Mouse (Mus musculus) embryo, embryonic 11.5 days (tissue): ENCODE data around the gene Itprid2.

Source experiments
- DNase-seq: peaks from one replicate; pipeline ENCODE4 v3.0.0-alpha.2; 2012; ENCODE audit warnings: low read depth, low spot score

Gene Itprid2

DNA sequence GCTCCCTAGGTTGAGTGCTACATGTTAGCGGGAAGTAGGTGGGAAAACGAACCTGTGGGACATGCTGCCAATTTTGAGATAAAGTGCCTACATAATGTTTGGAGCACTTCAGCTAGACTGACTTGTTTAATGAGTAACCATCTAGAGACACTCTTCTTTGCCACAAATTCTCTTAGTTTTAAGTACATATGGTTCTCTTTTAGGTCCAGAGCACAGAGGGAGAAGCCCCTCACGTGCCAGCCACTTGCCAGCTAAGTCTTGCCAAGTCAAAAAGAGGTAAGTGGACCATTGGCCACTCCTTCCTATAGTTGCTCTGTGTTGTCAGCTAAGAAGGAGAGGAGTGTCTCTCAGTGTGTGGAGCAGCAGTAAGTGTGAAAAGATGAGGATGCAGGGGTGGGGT is 16.0 kb downstream of the Itprid2 start:
- no peak for DNase-seq

DNA sequence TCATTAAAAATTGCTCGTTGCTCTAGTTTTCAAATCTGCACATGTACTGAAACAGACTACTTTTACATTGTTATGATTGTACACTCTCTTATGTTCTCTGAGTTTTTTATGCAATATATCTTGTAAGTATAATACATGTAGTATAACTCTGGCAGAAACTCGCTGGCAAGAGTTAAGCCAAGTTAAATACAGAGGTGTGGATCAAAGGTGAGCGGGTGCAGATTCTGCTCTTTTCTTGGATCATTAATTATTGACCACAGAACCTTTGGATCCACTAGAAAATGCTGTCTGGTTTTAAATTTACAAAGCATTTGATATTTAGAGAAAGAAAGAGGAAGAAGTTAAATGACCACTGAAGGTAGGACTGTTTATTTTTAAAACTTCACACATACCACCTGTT is 16.5 kb downstream of the Itprid2 start:
- DNase-seq = no peak

DNA sequence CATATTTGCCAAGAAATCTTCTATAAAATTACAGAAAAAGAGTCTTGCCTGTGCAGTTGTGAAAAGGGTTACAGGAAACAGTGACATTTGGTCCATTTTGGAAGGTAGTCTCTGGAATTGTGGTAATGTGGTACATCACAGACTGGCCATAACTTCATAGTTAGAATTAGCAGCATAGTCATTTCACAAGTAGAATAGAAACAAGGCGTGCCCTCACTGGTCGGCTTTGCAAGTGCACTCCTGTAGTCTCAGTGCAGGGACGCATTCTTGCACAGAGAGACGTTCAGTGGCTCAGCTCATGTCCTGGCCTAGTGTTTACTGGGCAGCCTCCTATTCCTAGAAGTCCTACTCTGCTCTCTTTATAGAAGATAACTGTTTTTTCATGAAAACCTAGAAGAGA is 17.4 kb downstream of the Itprid2 start:
- DNase-seq = no peak

DNA sequence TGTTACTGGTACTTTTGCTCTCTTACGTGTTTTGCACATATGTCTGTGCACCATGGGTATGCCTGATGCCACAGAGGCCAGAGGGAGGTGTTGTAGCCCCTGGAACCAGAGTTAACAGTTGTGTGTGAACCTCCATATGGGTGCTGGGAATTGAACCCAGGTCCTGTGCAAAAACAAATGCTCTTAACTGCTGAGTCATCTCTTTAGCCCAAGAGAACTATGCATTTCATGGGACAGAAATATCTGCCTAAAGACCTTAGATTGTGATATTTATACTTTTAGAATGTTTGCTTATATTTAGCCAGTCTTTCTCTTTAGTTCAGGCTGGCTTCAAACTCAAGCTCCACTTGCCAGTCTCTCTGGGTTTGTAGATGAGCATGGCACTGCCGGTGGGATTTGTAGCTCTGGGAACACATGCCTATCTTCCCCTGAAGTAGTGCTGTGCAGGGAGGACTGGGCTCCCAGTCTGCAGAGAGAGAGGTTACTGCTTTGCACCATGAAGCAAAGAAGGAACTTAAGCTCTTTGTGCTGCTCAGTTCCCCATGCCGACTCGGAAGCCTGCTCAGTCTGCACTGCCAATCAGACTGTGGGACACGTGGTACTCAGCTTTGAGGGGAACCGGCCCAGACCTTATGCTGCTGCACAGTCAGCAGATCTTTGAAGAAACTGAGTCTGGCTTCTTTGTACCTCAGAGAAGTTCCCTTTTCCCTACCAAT is 18.1 kb downstream of the Itprid2 start:
- DNase-seq = no peak

DNA sequence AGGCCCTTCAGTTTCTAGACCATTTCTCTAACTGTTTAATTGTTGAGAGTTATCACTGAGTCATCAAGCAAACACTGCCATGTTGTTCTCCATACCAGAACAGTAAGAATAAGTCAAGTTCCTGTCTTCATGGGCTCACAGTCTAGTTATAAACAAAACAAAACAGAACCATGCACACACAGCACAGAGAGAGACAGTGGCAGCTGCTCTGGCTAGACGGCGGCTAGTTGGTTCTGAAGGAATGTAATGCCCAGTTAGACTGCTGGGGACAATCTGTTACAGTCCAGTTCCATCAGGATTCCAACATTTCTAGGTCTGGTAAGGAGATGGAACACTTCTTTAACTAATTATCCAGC is 18.6 kb downstream of the Itprid2 start:
- DNase-seq = no peak

DNA sequence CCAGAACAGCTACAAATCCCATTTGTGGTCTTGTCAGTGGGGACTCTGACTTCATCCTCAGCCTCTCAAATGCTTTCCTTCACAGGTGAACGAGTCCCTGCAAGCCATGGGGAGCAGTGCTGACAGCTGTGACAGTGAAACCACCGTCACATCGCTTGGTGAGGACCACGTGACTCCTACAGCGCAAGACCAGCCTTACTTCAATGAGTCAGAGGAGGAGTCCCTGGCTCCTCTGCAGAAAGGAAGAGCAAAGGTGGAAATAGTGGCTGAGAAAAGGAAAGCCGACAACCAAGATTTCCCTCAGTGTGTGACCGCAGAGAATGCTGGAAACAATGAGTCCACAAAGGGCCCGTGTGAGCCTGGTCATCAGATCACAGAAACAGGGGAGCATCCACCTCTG is 21.9 kb downstream of the Itprid2 start:
- no peak for DNase-seq

DNA sequence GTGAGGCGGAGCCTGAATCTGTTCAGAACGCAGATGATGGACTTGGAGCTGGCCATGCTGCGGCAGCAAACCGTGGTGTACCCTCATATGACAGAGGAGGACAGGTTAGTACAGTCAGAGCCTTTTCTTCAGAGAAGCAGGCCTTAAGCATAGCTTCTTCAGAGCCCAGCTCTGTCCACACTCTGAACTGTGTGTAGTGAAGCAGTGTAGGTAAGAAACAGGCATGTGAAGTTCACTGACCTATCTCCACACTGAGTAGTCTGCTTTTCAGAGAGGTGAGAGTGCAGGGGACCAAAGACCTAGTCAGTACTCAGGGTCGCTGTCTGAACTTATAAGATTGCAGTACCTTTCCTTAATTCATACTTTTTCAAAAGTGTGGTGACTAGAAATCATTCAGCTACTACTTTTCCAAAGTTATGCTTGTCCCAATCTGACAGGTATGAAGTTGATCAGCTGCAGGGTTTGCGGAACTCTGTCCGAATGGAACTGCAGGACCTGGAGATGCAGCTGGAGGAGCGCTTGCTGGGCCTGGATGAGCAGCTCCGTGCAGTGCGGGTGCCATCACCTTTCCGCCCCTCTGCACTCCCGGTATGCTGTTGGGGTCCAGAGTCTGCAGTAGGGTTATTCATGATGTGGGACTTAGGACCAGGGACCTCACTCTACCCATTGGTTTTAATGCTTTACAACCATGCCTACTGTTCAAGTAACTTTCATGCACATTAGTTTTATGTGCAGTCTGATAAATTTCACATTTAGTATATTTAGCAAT is 25.4 kb downstream of the Itprid2 start:
- DNase-seq = no peak

DNA sequence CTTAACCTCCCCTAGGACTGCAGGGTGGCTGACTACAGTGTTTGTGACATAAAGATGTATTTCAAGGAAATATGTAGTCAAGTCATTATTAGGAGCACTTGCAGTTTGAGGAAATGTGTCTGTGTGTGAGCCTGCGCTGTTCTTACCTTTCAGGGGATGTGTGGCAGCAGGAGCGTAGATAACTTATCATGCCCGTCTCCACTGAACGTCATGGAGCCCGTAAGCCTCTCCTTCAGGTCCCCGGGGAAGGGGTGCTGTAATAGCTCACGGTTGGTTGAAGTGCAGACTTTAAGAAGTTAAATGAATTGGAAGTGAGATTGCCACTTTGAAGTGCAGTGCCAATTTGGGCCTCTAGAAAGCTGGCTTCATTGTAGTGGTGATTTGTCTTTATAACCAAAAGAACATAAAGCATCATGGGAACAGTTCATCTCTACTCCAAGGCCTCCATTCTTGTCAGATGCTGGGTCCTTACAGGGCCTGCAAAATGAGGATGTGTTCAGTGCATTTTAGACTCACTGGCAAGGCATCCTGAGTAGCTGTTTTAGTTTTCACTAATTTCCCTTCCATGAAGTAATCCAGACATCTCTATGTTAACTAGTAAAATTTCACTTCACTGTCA is 26.4 kb downstream of the Itprid2 start:
- DNase-seq = no peak

DNA sequence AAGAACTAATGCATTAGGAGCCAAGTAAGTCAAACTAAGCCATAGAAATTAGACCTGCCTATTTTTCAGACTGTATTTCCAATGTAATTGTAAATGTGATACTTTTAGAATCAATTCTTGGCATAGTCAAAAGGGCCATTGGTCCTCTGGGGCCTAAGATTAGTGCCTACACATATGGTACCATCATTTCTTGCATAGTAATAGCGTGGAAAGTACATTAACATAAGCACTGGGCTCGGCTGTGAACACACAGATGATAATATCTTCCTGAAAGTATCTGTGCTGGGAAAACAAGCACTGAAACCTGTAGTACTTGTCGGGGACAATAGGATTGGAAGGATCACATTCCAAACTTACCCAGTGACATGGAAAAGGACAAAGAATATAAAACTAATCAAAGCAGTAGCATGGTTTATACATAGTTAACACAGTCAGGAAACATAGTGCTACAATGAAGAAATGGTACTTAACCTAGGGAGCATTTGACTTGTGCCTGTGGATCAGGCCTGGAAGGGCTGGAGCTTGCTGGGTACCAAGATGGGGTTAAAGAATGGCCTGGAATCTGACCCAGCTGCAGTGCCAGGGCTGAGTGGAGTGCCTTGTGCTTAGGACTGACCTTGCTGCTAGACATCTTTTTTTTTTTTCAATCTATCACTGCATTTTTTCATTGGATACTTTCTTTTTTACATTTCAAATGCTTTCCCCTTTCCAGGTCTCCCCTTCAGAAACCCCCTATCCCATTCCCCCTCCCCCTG is 29.6 kb downstream of the Itprid2 start:
- DNase-seq = no peak

DNA sequence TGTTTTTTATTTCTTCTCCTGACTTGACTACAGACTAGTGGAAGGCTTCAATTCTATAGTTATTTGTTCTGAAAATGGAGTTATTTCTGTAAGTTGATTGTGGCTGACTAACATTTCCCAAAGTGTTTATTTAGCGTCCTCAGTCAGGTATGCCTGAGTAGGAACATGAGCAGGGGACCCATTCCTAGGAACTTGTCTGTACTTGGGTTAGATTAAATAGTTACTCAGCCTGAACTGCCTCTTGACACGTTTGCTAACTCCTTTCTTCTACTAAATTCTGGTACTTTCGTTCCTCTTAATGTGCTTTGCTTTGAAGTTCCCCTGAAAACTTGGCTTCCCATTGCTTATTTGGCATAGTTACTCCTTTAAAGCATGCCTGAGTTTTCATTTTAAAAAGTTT is 30.3 kb downstream of the Itprid2 start:
- no peak for DNase-seq

DNA sequence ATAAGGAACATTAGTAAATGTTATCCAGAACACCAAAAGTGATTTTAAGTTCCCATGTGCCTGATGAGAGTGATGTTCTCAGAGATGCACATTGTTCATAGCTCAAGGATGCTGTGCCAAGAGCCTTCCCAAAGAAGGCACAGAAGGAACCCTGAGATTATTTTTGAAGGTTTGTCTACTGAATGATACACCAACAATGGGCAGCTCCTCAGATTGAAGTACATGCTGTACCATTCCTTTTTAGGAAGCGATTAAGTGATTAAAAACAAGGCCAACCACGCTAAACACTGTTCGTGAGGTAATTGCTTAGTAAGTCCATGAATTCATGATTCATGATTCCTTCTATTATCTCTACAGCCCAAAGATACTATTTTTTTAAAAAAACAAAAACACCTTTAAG is 40.1 kb downstream of the Itprid2 start:
- DNase-seq = no peak

DNA sequence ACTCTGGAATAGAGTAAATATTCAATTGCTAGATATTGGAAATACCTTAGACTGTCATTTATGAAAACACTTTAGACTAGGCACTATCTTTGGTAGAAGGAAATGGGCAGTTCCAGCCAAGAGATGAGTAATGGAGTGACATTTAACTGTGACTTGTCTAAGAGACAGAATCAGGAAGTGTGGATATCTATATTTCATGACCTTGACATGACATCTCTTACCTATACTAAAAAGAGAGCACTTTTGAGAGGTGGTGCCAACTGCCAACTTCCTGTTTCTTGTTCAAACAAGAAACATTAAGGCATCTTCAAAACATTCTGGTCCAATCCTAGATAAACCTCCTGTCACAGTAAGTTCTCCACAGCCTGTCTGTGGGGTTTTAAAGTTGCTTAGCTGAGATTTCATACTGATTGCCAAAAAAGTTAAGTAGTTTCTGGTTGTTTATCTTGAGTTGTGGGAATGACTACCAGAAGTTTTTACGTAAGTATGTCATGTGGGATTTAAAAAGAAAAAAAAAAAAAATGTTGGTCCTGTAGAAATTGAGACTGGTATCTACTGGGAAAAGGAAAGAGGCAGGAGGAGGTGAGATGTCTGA is 42.6 kb downstream of the Itprid2 start:
- no peak for DNase-seq

DNA sequence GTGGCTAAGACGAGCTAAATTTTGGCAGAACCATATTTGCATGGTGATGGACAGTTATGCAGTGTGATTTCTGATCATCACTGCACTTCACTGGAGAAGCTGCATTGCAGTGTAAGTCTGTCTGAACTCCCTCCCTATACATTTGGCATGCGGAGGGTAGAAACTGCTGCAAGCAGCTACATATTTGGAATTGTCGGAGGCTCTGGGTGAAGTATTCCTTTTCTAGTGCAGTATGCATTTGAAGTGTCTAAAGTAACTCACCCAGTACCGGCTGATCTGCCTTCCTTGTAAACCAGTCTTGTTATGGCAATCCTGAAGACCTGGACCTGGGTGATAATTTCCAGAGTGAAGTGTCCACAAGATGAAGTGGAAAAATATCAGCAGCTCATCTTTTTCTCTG is 46.5 kb downstream of the Itprid2 start:
- DNase-seq = no peak

DNA sequence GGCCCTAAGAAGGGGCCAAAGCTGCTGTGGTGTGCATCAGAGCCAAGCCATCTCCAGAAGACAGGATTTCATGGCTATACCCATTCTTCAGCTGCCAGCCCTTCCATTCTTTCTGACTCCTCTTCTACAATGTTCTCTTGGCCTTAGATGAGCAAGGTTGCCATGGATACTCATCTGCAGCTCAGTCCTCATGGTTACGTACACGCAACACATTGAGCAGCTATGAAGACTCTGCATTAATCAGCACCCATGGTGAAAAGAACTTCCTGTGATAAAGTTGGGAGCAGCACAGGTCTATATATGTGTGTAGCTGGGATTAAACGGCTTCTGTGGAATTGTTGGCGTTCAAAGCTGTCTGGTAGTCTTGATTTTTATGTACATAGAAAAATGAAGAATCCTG is 48.1 kb downstream of the Itprid2 start:
- DNase-seq = no peak

DNA sequence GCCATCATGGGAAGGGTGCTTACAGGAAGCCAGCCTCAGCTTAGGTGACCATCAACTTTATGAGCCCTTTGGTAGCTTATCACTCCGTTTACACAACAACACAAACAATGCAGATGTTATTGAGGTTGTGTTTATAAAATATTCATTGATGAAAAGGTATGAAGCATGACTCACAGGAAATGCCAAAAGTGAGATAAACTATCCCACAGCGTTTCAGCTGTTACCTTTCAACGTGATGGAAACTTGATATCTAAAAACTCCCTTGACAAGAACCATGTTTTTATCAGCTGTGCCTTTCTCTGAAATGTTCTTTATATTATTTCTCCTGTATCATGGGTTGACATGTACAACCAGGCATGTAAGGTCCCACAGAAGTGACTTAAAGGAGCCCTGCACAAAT is 55.7 kb downstream of the Itprid2 start:
- no peak for DNase-seq

DNA sequence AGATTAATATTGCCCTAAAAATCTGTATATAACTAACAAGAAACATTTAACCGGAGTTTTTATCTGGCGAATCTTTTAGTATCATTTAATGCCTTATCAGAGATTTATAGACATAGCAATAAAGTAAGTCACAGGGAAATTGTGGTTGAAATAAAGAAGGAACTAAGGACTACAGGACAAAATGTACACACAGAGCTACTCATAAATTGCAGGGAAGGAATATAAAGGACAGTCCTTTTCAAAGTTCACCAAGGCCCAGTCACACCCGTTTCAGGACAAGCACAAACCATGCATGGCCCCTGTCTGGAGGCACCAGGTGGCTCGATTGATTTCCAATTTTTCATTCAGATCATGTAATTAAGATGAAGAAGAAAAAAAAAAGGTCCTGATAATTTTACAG is 60.0 kb downstream of the Itprid2 start:
- no peak for DNase-seq

DNA sequence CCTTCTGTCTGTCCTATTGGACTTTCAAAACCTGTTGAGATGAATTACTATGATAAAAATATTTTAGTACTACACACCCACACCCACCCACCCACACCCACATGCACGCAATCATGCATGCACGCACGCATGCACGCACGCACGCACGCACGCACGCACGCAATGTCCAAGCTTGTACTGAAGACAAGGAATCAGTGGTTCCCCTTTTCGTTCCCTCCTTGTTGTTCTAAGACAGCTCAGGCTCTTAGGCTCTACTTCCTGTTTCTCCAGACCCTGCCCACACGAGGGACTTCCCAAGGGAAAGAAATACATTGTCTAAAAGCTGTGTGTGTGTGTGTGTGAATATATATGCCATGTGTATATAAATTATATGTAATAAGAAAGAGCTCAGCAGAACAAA is 60.8 kb downstream of the Itprid2 start:
- DNase-seq = no peak

DNA sequence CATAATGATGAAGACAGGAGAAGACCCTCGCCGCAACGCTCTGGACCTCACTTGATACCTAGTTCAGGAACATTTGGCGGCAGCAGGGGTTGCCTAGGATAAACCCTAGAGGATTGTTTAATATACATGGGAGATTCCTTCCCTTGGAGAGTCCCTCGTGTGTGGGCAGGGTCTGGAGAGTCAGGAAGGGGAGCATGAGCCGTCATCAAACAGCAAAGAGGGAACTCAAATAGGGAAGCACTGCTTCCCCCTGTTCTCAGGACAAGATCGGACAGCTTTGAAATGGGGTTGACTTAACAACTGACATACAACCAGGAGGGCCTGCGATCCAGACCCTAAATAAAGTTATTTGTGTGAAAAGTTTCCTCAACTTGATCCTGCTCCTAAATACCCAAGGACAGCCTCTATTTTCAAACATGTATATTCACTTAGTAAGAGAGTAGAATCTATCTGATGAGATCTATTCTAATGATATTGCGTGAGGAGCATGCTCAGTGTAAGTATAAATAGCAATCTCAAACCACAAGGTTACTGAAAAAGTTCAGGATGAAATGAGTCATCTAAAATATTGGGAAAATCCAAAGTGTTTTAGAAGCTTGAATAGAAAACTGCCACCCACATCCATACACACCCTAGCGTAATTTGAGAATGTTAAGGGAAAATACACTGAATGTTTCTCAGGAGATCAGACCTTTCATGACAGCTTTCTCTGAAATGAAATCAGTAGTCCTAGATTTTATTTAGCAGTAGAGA is 61.5 kb downstream of the Itprid2 start:
- no peak for DNase-seq

DNA sequence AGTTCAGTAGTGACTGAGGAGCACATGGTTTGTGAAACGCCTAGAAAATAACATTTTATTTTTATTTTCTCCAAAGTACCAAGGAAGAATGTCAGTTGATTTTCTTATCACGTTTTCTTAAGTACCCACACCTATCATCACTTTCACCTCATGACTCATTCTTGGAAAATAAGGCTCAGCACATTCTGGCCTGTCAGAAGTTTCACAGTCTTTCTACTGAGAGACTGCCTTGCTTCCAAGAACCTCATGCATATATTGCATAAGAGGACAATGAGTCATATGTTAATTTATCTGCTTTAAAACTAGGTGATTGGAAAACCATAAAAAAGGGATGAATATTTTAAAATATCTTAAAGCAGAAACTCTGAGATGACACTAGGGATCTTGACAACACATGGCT is 63.0 kb downstream of the Itprid2 start:
- no peak for DNase-seq

DNA sequence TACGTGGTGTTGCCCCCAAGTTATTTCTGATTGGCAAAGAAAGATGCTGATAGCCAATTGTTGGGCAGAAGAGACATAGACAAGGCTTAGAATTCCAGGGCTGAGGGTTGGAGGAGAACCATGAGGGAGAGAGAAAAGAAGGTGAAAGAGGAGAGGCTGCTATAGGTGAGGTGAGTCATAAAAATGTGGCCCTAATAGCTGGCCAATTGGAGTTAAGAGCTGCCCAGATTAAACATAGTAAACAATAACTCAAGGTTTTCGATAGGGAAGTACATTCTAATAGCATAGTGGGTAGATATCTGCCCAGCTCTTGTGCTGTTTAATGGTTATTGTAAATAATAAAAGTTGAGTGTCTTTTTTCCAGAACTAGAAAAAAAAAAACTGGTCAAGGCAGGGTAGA is 69.6 kb downstream of the Itprid2 start:
- no peak for DNase-seq

DNA sequence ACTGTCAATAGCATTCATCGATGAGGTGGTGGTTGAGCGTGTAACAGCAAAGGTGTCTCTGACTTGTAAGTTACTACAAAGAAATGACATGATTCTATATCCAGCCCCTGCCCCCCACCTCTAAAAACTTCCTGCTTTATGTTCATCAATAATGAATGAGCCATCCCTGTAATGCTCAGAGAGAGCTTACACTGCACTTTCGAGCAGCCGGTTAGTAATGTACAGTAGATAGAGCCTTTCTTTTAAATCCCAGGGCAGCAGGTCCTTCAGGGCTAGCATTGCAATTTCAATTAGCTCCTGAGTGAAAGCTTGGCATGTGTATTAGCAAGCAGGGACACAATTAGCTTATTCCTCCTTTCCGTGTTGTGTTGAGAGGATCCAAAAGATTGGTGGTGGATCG is 72.4 kb downstream of the Itprid2 start, which contains the start of gene Ppp1r1c:
Gene Ppp1r1c, plus strand, starts transcription at position 206 of the 400 bp plus-strand sequence.
- DNase-seq = no peak
